Mouse (Mus musculus): Measurements from ENCODE around the gene Adam11.

- no peak for TF ChIP-seq CTCF (IDR thresholded peaks at IDR 0.05; ENCODE audit: low read depth)
- no peak for TF ChIP-seq EP300 (IDR thresholded peaks at IDR 0.05; ENCODE audit: low read depth)
These were observed 16.9 kb downstream of the Adam11 start for GRCm38 (mm10) chr11:102778165-102778564.
